Mouse (Mus musculus) kidney, adult 2 months (tissue): ENCODE measurements around the gene Gpr152.

ENCODE experiments used
- CTCF ChIP-seq: fragments of 200-500 bp; conservative IDR thresholded peaks from 2 replicates; pipeline ENCODE4 v1.5.1; 2011; ENCODE audit warnings: low read depth, mild to moderate bottlenecking, control low read depth, low read length, moderate library complexity, mixed read lengths; ENCODE audit not compliant: insufficient read depth, insufficient read length
- POLR2A ChIP-seq: fragments of 200-500 bp; IDR thresholded peaks from one replicate; pipeline ENCODE4 v1.6.1; 2011; ENCODE audit warnings: low read depth, low read length, control low read depth

- TF ChIP-seq POLR2A = no peak
- TF ChIP-seq CTCF = no peak
These were observed 23.8 kb upstream of the Gpr152 start for GRCm38 (mm10) chr19:4115816-4116215.
